Mouse (Mus musculus) kidney, adult 2 months (tissue): ENCODE measurements around the gene Clcn7. TPM values are rescaled to one million over a fixed set of nuclear protein-coding genes. Genes with fewer than 3 reads are reported as not detected.

Experiments used
- DNase-seq: peaks from one replicate; pipeline ENCODE4 v3.0.0; 2021
- H3K27ac ChIP-seq: fragments of 200-500 bp; 2 replicates; pipeline ENCODE4 v1.5.1; 2012; ENCODE audit warnings: low read depth, low read length, control low read depth, inconsistent platforms; ENCODE audit not compliant: insufficient read depth
- H3K27me3 ChIP-seq: fragments of 200-500 bp; replicated peaks from 2 replicates; pipeline ENCODE4 v1.6.1; 2012; ENCODE audit warnings: mild to moderate bottlenecking, moderate library complexity, low read length, inconsistent platforms; ENCODE audit not compliant: control insufficient read depth, insufficient read depth
- H3K36me3 ChIP-seq: fragments of 200-500 bp; 2 replicates; pipeline ENCODE4 v1.6.1; 2012; ENCODE audit warnings: mild to moderate bottlenecking, moderate library complexity, low read length, inconsistent platforms; ENCODE audit not compliant: control insufficient read depth, insufficient read depth
- H3K4me1 ChIP-seq: fragments of 200-500 bp; 2 replicates; pipeline ENCODE4 v1.6.1; 2011; ENCODE audit warnings: low read length; ENCODE audit not compliant: control insufficient read depth, insufficient read depth
- H3K4me3 ChIP-seq: fragments of 200-500 bp; 2 replicates; pipeline ENCODE4 v1.5.1; 2011; ENCODE audit warnings: mild to moderate bottlenecking, low read depth, low read length, control low read depth; ENCODE audit not compliant: insufficient read depth
- CTCF ChIP-seq: fragments of 200-500 bp; conservative IDR thresholded peaks from 2 replicates; pipeline ENCODE4 v1.5.1; 2011; ENCODE audit warnings: low read depth, mild to moderate bottlenecking, control low read depth, low read length, moderate library complexity, mixed read lengths; ENCODE audit not compliant: insufficient read depth, insufficient read length
- POLR2A ChIP-seq: fragments of 200-500 bp; IDR thresholded peaks from one replicate; pipeline ENCODE4 v1.6.1; 2011; ENCODE audit warnings: low read depth, low read length, control low read depth
- WGBS: fragments of 180-500 bp; shearing (Covaris S2); methylation state at CpG from one replicate; pipeline ENCODE4 v1.1.7; 2018; 5-methylcytosine and 5-hydroxymethylcytosine counted together
- polyA plus RNA-seq: library from polyadenylated mRNA; depleted of rRNA; stranded (reverse); fragments of >200 nt; gene quantifications from 2 replicates; pipeline ENCODE4 v1.2.3, GENCODE M21; 2012; rRNA removed

The Clcn7 gene
- polyA plus RNA-seq, result 42.6 and 51.3 TPM in 2 replicates

DNA sequence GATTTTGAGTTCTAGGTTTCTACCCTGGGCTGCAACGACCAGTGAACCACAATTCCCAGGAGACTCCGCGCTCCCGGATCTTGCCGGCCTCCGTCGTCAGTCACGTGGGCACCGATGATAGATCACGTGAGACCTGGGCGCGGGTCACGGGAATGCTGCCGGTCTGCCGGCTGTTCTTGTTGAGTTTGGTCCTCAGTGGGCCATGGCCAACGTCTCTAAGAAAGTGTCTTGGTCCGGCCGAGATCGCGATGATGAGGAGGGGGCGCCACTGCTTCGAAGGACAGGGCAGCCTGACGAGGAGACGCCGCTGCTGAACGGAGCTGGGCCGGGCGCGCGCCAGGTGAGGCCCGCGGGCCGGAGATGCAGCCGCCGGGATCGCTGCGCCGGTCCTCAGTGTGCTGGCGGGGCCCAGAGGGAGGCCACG lies at the start of gene Clcn7:
Gene Clcn7 (plus strand): TSS at position 117 of the 424 bp plus-strand sequence.
- H3K4me3 ChIP-seq, result peak within 1 kb of the TSS; percentile 87
- H3K36me3 ChIP-seq, result no peaks in the 10 kb centered on the region
- H3K27me3 ChIP-seq, result no peaks in the 10 kb centered on the region
- H3K27ac ChIP-seq, result peak within 1 kb of the TSS; percentile 87
- WGBS, result under 1% methylated on average over 40 of the region's 40 CpGs
- peak; percentile 98 for DNase-seq
- peaks cover 26% of the 10 kb centered on the region for H3K4me1 ChIP-seq
- no peak for TF ChIP-seq CTCF
- peak; percentile 66 for TF ChIP-seq POLR2A

- TF ChIP-seq CTCF, result peak; percentile 62
- TF ChIP-seq POLR2A, result no peak
- 31% methylated on average over 7 of the region's 7 CpGs for WGBS
- peak within 1 kb of the TSS; percentile 27; the same call in 1 of the 2 replicates for H3K4me3 ChIP-seq
Observed at GRCm38 (mm10) chr17:25083444-25083931, 49.7 kb upstream of the Clcn7 start, which contains the start of gene Tmem204. Gene Tmem204 (minus strand): TSS chr17:25083591.

GRCm38 (mm10) chr17:25084835-25085385 lies 48.3 kb upstream of the Clcn7 start:
- no peak for DNase-seq
- Histone ChIP-seq H3K27me3 (no peaks in the 10 kb centered on the region), H3K36me3 (no peaks in the 10 kb centered on the region), H3K4me3 (no peak overlapping the region), H3K27ac (no peak overlapping the region), H3K4me1 (0 out of 2 replicates have a peak, but pooled peaks cover 3% of the 10 kb centered on the region)
- TF ChIP-seq CTCF, result no peak
- TF ChIP-seq POLR2A, result no peak
- WGBS, result 68% methylated on average over 13 of the region's 13 CpGs

More at GRCm38 (mm10) chr17:25083444-25083931, 49.7 kb upstream of the Clcn7 start, which contains the start of gene Tmem204:
- H3K27me3 ChIP-seq, result no peaks in the 10 kb centered on the region
- DNase-seq, result peak; percentile 89
- 0 out of 2 replicates have a peak, but pooled peaks cover 3% of the 10 kb centered on the region for H3K4me1 ChIP-seq
- no peaks in the 10 kb centered on the region for H3K36me3 ChIP-seq
- peak within 1 kb of the TSS; percentile 95 for H3K27ac ChIP-seq

DNA sequence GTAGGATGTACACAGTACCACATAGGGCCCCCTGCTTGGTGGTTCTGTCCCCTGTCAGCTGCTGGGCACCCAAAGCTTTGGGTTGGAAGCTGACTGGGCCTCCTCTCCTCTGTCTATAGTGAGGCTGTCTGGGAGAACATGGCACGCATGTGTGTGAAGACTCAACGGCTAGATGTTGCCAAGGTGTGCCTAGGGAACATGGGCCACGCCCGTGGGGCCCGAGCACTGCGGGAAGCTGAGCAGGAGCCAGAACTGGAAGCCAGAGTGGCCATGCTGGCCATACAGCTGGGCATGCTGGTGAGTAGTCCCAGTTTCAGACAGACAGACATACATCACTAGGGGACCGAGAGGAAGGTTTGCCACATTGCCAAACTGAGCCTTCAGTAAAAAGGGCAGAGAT lies 46.5 kb upstream of the Clcn7 start:
- no peaks in the 10 kb centered on the region for H3K36me3 ChIP-seq
- WGBS, result 96% methylated on average over 7 of the region's 7 CpGs

DNA sequence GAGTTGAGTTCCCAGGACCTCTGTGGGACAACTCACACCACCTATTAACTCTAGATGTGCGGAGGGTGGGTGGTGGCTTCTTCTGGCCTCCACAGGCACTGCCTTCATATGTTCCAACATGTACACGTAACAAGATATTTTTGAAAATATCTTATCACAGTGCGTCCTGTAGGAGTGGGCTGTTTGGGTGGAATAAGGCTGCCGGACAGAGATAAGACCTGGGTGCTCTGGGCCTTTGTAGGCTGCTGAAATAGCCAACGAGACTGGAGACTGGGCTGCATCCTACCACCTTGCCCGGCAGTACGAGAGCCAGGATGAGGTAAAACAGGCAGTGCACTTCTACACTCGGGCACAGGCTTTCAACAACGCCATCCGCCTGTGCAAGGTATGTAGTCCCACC lies 44.0 kb upstream of the Clcn7 start:
- 93% methylated on average over 10 of the region's 10 CpGs for WGBS
- no peak overlapping the region for H3K27ac ChIP-seq
- no peak for DNase-seq
- no peaks in the 10 kb centered on the region for H3K27me3 ChIP-seq
- 0 out of 2 replicates have a peak, but pooled peaks cover 3% of the 10 kb centered on the region for H3K4me1 ChIP-seq
- TF ChIP-seq CTCF, result no peak
- no peak for TF ChIP-seq POLR2A
- H3K36me3 ChIP-seq, result no peaks in the 10 kb centered on the region
- no peak overlapping the region for H3K4me3 ChIP-seq

More for the DNA sequence above, 46.5 kb upstream of the Clcn7 start:
- Histone ChIP-seq H3K27me3 (no peaks in the 10 kb centered on the region), H3K4me1 (0 out of 2 replicates have a peak, but pooled peaks cover 3% of the 10 kb centered on the region), H3K4me3 (no peak overlapping the region), H3K27ac (no peak overlapping the region)
- DNase-seq, result no peak
- TF ChIP-seq POLR2A, result no peak
- TF ChIP-seq CTCF, result no peak

DNA sequence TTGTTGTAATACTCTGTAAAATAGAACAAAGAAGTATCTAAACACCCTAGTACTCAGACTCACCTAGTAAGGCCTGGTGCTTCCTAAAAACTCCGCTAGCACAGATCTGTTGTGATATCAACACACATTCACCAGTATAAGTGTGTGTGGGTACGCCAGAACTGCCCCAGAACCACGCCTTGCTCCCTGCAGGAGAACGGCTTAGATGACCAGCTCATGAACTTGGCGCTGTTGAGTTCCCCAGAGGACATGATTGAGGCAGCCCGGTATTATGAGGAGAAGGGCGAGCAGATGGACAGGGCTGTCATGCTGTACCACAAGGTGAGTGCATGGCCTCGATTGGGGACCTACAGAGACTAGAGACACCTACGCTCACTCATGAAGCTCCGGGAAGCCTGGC lies 42.7 kb upstream of the Clcn7 start:
- no peak for DNase-seq
- H3K27me3 ChIP-seq, result no peaks in the 10 kb centered on the region
- no peaks in the 10 kb centered on the region for H3K4me1 ChIP-seq
- WGBS, result 95% methylated on average over 10 of the region's 10 CpGs
- TF ChIP-seq CTCF (no peak), POLR2A (no peak)
- no peaks in the 10 kb centered on the region for H3K36me3 ChIP-seq
- no peak overlapping the region for H3K27ac ChIP-seq
- no peak overlapping the region for H3K4me3 ChIP-seq

- H3K36me3 ChIP-seq, result no peaks in the 10 kb centered on the region
- H3K27ac ChIP-seq, result no peak overlapping the region
- H3K4me3 ChIP-seq, result no peak overlapping the region
Observed at GRCm38 (mm10) chr17:25096221-25096620, 37.0 kb upstream of the Clcn7 start.

More at GRCm38 (mm10) chr17:25096221-25096620, 37.0 kb upstream of the Clcn7 start:
- H3K27me3 ChIP-seq, result no peaks in the 10 kb centered on the region
- no peaks in the 10 kb centered on the region for H3K4me1 ChIP-seq
- no peak for TF ChIP-seq POLR2A
- WGBS, result 27% methylated on average over 2 of the region's 2 CpGs
- DNase-seq, result peak; percentile 88
